Mouse (Mus musculus) kidney, postnatal 25 days (tissue): ENCODE measurements at regions not wholly inside any gene's neighbourhood (a gene's known extent, or its start where the extent isn't known, plus 50 kb on each side); places are given as distances from the start of the nearest gene placed in this dataset.

Source experiments
- DNase-seq, 2 experiments: peaks; one replicate each; pipeline ENCODE4 v3.0.0; 2021; ENCODE audit warnings: mixed read lengths in 2 of 2

DNA sequence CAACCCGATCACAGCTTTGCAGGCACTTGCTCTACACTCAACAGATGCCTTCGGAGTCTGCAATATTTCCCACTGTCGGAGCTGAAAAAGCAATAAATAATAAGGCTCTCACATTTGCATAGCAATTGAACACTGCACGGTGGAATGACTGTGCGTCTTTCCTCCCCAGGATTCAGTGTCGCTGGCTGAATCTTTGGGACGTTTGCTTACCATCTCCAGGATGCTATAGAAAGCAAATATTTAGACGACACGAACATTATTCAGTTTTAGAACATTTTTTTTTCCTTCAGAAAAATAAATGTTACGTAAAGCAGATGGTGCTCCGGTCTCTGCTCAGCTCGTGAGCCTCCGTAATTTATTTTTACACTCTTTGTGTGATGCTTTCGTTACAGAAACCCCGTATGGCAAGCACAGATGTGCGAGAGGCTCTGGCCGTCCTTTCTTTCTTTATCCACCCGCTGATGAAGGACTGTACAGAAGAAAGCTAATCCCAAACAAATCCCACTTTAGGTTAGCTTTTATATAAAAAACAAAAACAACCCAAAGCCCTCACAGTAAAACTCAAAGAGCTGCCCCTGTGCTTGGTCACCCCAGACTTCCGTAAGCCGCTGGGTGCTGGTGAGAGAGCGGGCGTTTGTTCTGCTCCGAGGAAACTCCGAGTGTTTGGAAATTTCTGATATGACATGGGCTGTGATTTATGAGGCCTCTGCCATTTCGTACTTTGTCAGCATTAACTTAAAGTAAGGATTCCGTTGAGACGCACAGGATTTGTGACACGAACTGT is 464.3 kb downstream of the Ajap1 start:
- no peak for DNase-seq

DNA sequence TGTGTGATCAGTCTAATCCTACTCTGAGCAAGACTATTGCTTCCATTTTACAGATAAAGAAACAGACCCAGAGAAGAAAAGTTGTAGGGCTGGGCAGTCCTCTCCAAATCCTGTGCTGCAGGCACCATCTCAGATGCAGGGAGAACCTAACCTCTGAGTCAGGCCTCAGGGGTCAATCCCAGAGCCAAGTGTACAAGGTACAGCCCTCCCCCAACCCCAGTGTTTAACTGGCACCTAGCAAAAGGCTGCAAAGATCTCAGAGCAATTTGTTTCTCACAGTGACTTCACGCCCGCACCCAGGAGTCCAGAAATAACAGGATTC is 464.8 kb downstream of the Ajap1 start:
- peak; percentile 55 to 72 for DNase-seq

DNA sequence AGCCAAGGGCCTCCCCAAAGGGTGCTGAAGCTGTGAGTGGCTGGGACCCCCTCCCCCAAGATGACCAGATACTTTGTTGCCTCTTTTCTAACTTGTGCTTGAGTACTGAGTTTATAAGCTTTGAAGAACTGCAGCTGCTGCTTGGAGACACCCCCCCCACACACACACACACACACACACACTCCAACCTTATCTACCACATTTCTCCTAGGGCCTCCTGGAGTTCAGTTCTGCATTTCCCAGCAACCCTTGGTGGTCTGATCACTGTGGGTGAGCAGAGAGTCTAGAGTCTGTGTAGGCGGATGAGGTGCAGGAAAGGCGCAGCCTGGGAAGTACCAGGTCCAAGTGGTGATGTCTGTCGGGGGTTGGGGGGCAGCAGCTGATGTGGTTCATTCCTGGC is 479.3 kb downstream of the Ajap1 start:
- DNase-seq, result no peak

DNA sequence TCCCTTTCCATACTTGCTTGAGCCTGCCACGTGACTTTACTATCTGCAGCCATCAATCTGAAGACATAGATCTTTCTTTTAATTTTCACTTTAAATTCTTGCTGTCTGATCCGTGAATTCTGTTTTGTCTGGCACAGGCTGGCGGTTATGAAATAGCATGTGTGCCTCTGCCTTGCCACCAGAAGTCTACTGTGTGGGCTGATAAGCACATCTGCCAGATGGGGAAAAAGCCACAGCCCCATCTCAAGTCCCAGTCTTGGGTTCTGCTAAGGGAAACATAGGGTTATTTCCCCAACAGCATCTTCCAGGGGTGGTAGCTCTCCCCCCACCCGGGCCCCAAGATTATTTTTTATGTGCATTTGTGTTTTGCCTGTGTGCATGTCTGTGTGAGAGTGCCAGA is 480.1 kb downstream of the Ajap1 start:
- no peak for DNase-seq

DNA sequence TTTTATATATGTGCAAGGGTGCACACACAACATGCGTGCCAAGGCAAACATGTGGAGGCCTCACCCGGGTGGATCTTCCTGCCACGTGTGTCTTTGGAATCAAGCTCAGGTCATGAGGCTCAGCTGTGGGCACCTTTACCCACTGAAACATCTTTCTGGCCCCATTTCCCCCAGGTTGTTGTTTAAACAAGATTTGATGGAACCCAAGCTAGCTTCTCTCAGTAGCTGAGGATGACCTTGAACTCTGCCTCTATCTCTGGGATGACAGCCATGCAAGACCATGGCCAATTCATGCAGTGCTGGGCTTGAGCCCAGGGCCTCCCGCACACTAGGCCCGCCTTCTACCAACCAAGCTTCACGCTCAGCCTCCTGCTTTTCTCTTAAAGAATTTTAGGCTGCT is 480.9 kb downstream of the Ajap1 start:
- DNase-seq, result no peak

DNA sequence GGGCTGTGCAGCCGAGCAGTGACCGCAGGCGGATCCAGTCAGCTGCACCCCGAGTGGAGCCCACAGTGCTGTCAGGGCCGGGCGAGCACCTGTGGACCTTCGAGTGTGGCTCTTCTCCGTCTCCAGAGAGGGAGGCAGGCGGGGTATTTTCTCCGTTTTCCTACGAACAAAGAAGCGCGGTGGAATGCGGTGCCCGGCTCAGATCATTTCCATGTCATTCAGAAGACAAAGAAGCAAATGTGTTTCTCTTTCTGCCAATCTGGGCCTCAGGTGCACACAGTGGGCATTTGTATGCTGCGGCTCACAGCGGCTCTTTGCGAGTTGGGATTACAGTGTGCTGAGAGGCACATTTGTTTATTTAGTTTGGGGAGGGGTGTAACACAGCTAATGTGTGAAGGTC is 483.1 kb downstream of the Ajap1 start:
- no peak for DNase-seq

DNA sequence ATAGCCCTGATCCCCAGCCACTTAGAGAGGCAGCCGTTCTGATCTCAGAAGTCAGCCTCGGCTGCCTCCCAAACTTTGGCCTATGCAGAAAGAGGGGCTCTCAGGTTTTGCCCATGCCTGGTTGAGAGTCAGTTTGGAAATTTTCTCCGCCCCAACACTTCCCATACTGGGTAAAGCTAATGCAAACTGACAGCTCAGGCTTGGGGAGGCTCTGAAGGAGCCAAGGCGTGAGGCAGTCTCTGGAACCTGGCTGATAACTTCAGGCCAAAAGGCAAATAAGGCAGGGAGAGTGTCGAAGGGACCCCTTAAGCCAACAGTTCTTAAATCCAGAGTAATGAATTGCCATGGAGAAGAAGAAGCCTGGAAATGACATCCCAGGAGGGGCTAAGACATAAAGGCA is 485.4 kb downstream of the Ajap1 start:
- no peak for DNase-seq

DNA sequence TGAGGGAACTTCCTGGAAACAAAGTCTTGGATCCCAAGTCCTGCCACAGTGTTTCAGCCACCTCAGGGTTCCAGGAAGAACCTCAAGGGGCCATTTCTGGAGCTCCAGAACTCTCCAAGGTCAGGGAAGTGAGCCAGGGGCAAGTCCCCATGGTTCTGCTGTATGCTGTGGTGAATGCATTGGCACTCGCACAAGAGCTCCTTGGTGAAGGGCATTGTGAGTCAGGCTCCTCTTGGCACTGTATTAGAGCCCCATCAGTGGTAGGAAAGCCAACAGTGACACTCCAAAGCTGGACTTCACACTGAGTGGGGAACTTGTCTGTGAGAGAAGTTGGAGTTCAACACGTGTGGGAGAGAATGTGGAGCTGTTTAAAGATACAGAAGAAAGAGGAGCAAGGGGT is 486.0 kb downstream of the Ajap1 start:
- DNase-seq, result no peak

DNA sequence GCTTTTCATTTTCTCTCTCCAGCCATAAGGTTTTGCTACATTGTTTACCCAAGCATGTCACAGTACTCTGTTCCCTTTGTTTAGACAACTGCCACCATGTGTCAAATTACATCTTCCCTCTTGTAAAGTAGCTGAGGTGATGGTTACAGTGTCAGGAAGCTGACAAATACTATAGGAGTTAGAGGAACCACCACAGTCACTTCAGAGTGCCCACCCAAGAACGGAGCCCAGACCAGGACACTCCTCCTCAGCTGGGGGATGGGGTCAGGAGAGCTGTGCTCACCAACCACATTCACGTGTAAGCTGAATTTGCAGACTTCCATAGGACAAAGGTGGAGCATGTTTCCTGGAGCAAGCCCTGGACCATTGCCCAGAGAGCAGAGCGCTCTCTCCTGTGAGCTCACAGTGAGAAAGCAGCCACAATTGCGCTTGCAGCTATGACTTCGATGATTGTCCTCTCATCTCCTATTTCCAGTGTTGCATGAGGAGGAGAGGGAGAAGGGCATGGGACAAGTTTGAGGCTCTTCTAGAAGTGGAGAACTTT is 487.5 kb downstream of the Ajap1 start:
- DNase-seq, result peak; percentile 79 to 82

DNA sequence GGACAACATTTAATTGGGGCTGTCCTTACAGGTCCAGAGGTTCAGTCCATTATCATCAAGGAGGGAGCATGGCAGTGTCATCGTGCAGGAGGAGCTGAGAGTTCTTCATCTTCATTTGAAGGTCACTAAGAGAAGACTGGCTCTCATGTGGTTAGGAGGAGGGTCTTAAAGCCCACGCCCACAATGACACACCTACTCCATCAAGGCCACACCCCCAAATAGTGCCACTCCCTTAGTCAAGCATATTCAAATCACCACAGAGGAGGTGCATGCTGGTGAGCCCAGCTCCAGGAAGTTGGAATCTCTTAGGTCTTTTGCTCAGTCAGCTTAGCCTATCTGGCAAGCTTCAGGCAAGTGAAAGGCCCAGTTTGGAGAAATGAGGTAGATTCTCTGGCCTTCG is 488.4 kb downstream of the Ajap1 start:
- DNase-seq, result no peak

- DNase-seq, result no peak
Measured at GRCm38 (mm10) chr4:152990266-152990665, 492.3 kb downstream of the Ajap1 start.

- no peak for DNase-seq
Measured at GRCm38 (mm10) chr4:152987726-152988125, 494.9 kb downstream of the Ajap1 start.

DNA sequence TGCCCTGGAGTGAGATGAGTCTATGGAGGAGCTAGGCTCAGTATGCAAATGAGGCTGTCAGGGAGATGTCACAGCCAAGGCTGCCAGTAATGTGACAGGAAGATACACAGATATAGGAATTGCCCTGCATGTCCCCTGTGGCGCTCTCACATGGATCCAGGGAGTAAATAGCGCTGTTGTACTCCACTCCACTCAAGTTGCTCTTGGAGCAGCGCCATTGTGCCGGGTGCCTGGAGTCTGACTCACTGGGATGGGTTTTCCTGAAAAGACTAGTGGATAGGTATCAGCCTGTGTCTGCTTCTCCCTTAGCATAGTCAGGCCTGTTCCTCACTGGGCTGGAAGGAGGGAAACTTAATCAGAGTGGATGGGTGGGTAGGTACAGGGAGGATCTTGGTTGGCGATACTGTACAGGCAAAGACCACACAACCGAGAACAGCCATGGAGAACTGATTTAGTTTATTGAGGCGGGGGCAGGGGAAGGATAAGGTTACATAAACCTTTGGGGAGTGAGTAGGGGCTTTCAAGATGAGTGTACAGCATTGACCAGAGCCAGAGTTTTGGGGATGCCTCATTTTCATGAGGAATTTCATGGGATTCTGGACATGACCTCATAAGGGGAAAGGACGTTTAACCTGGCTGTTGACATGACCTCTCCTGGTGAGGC is 497.5 kb upstream of the Kcnab2 start:
- DNase-seq, result no peak

DNA sequence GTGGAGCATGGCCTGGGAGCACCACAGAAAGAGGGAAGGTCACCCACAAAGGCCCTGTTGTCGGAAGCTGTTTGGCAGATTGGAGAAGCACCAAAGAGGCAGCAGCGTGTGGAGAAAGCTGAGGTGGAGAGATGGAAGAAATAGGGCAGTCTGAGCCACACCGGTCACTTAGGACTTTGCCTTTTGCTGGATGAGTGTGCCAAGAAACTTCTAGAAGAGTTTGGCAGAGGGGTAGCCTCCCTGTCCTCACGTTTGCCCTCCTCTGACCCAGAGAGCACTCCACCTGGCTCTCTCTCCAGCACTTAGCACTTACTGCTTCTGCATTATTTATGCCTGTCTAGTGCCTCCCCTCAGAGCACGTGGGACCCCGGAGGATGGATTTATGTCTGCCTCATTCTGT is 485.3 kb upstream of the Kcnab2 start:
- DNase-seq, result peak; percentile 7 to 46

GRCm38 (mm10) chr4:152962165-152962564 is 484.5 kb upstream of the Kcnab2 start:
- no peak for DNase-seq

DNA sequence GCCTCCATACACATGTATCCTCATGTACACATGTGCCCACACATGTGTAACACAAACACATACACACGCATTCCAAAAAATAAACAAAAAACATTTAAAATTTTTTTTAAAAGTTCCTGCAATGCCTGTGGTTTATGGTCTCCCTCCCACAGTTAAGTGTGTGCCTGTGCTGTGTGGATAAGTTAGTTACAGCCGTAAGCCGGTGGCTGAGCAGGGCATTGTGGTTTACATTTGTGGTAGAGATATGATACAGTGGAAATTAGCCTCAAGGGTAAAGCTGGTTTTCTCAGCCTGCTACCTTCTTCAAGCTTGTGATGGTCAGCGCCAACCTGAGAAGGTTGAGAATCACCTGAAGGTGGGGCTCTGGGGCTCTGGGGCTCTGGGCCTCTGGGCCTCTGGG is 484.0 kb upstream of the Kcnab2 start:
- no peak for DNase-seq

- no peak for DNase-seq
Measured at GRCm38 (mm10) chr4:152959627-152960230, 482.1 kb upstream of the Kcnab2 start.

- DNase-seq, result no peak
Measured at GRCm38 (mm10) chr4:152953237-152953974, 475.7 kb upstream of the Kcnab2 start.

- DNase-seq, result no peak
Measured at GRCm38 (mm10) chr4:152948956-152949355, 471.3 kb upstream of the Kcnab2 start.

DNA sequence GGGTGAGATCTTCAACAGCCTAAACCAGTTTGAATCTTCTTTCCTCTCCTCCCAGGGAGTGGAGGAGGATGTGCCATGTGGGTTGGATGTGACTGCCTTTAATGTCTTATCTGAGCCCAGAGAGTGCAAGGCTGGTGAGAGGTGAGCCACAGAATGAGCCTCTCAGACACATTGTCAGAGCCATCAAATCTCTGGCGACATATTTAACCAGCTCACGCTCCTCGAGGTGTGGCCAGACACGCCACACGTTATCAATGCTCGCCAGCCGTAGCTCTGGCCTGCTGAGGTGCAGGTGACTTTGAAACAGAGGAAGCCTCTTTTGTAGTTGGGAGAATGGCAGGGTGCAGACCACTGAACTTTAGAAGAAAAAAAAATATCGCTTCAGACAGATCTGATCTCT is 463.5 kb upstream of the Kcnab2 start:
- DNase-seq, result no peak

- no peak for DNase-seq
Measured at GRCm38 (mm10) chr4:152936614-152937013, 458.9 kb upstream of the Kcnab2 start.

GRCm38 (mm10) chr4:152935484-152935883 is 457.8 kb upstream of the Kcnab2 start:
- no peak for DNase-seq

- no peak for DNase-seq
Measured at GRCm38 (mm10) chr4:152928422-152928985, 450.8 kb upstream of the Kcnab2 start.
